In the genomic region with DNA sequence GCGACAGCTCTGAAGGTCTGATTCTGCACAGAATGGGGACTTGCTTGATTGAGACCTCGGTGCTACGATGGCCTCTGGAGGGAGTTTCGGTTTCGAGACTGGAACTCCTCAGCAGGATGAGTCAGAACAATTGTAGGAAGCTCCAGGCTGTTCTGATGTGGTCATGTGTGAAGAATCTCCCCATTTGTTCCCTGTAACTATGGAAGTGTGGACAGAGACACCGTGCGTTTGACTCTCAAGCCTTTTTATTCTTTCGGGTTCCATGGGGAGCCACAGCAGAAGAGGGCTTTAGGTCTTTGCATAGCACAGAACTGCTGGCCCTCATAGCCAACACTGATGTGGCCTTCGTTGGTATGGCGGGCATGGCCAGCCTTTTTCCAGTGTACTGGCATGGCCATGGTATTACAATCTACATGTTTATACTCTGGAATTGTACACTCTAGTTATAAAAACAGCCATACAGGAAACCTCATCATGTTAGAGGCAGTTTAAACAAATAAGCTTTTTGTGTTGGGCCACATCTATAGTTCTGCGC, we compare ENCODE assay signal across 9 mouse cellular contexts. TPM values are rescaled to one million over a fixed set of nuclear protein-coding genes. Genes with fewer than 3 reads are reported as not detected.
A peak's percentile ranks its signal among the peaks of the same experiment; 100 is the strongest.
DNase-seq lines count a peak whose midpoint lies in the region; ATAC-seq and TF ChIP-seq lines count a peak whose summit lies in the region.
"Had no signal": no experiment of that assay in that cellular context is flagged by ENCODE, and none has a peak within 500 bp of the region (broad histone marks: within the 10 kb centered on the region; RNA-seq: fewer than 3 reads in every experiment).

No protein-coding gene starts in this region.

- no peak overlapping the region for H3K4me2 ChIP-seq in heart, embryonic 11.5 days
- no peak overlapping the region for H3K4me2 ChIP-seq in forebrain, postnatal 0 days (ENCODE audit: low read depth)
- H3K4me2 ChIP-seq: hindbrain, embryonic 15.5 days had no signal

- H3K4me1 ChIP-seq in heart, embryonic 11.5 days (ENCODE audit: control insufficient read depth, insufficient read depth, low read length): peaks cover 14% of the 10 kb centered on the region
- no peaks in the 10 kb centered on the region for H3K4me1 ChIP-seq in forebrain, postnatal 0 days (ENCODE audit: insufficient read depth)

- no peak for TF ChIP-seq CTCF in forebrain, postnatal 0 days (IDR thresholded peaks at IDR 0.05; ENCODE audit: low read depth)

- H3K9ac ChIP-seq in heart, embryonic 11.5 days (ENCODE audit: low read depth, low read length): no peak overlapping the region
- H3K9ac ChIP-seq in forebrain, postnatal 0 days: no peak overlapping the region
- H3K9ac ChIP-seq: hindbrain, embryonic 15.5 days had no signal

- H3K9me3 ChIP-seq in heart, embryonic 11.5 days (replicated peaks; ENCODE audit: control insufficient read depth, low read length): no peaks in the 10 kb centered on the region
- H3K9me3 ChIP-seq in forebrain, postnatal 0 days (ENCODE audit: low read length): no peaks in the 10 kb centered on the region
- H3K9me3 ChIP-seq: hindbrain, embryonic 15.5 days had no signal

- no peak overlapping the region for H3K4me3 ChIP-seq in heart, embryonic 11.5 days (ENCODE audit: low read depth, low read length)
- no peak overlapping the region for H3K4me3 ChIP-seq in forebrain, postnatal 0 days (ENCODE audit: low read depth, low read length)
- H3K4me3 ChIP-seq: hindbrain, embryonic 15.5 days had no signal

- 65% methylated on average over 11 of the region's 11 CpGs for WGBS in heart, embryonic 11.5 days (ENCODE audit: insufficient replicate concordance)
- 86% methylated on average over 11 of the region's 11 CpGs for WGBS in forebrain, postnatal 0 days

- no peak overlapping the region for H3K27ac ChIP-seq in heart, embryonic 11.5 days (ENCODE audit: low read depth, low read length)
- H3K27ac ChIP-seq in forebrain, postnatal 0 days (ENCODE audit: low read depth, low read length): no peak overlapping the region
- H3K27ac ChIP-seq: hindbrain, embryonic 15.5 days had no signal

- H3K27me3 ChIP-seq in heart, embryonic 11.5 days (ENCODE audit: control insufficient read depth, insufficient read depth, low read length): 0 out of 2 replicates have a peak, but pooled peaks cover 2% of the 10 kb centered on the region
- no peaks in the 10 kb centered on the region for H3K27me3 ChIP-seq in forebrain, postnatal 0 days (ENCODE audit: insufficient read depth, low read length)
- H3K27me3 ChIP-seq: hindbrain, embryonic 15.5 days had no signal

- DNase-seq in gastrocnemius, postnatal 25 days: peak; percentile 33
- no peak for DNase-seq in gastrocnemius, postnatal 14 days
- peak; percentile 54 for DNase-seq in kidney, postnatal 14 days
- DNase-seq in forebrain, postnatal 0 days: no peak
- DNase-seq in embryo, embryonic 10.5 days (ENCODE audit: low spot score): no peak
- no peak for DNase-seq in layer of hippocampus, postnatal 10 days (ENCODE audit: low spot score in 2 of 2)

- intact Hi-C loops in gastrocnemius, postnatal 14 days (cut with DNase I; ENCODE audit: low total_unique reads): no loop called here

- 0 out of 2 replicates have a peak, but pooled peaks have one; percentile 14 for ATAC-seq in heart, embryonic 11.5 days (replicated peaks; ENCODE audit: insufficient number of reproducible peaks, low FRiP score, low TSS enrichment)
- peak; percentile 32 for ATAC-seq in megakaryocyte-erythroid progenitor cell, adult 5-6 weeks (replicated peaks; ENCODE audit: low FRiP score, low TSS enrichment, poor library complexity, severe bottlenecking)
- no peak for ATAC-seq in forebrain, postnatal 0 days

- no peaks in the 10 kb centered on the region for H3K36me3 ChIP-seq in heart, embryonic 11.5 days (ENCODE audit: control insufficient read depth, insufficient read depth, low read length)
- no peaks in the 10 kb centered on the region for H3K36me3 ChIP-seq in forebrain, postnatal 0 days (ENCODE audit: insufficient read depth)

RNA-seq across cellular contexts. Expression of a gene that starts 21.9 kb away (rescaled TPM):
- 10 to 100 TPM in 1 of 2 experiments, 1 to 10 TPM in 1; 8.9 to 10.6 TPM for total RNA-seq in gastrocnemius, postnatal 25 days (2021)
- 10 to 100 TPM; 17.2 to 20.3 TPM for total RNA-seq in gastrocnemius, postnatal 14 days (2021)
- 4.1 and 4.9 TPM in 2 replicates for polyA plus RNA-seq in heart, embryonic 11.5 days (2014; fragmentation: Nextera tagmentation; extraction: Ambion mirVana)
- 15.7 and 29.5 TPM in 2 replicates for total RNA-seq in megakaryocyte-erythroid progenitor cell, adult 5-6 weeks (2014; fragmentation: Nextera tagmentation)
- 17.7 and 33.4 TPM in 2 replicates for total RNA-seq in megakaryocyte-erythroid progenitor cell, adult 5-6 weeks (2017)
- total RNA-seq in forebrain, postnatal 0 days (2014; rRNA removed): 11.0 and 19.9 TPM in 2 replicates
- 1.4 and 2.2 TPM in 2 replicates for polyA plus RNA-seq in forebrain, postnatal 0 days (2015; fragmentation: Nextera tagmentation; extraction: Ambion mirVana)
- 10 to 100 TPM; 18.6 to 20.3 TPM for total RNA-seq in layer of hippocampus, postnatal 10 days (2021)

Comparison
In these comparisons a context has a peak if more than half of its experiments do, and no peak if none do; other contexts are left out.
1. DNase-seq: peak in gastrocnemius, postnatal 25 days (single experiment) and kidney, postnatal 14 days (single experiment); none in gastrocnemius, postnatal 14 days (single experiment), forebrain, postnatal 0 days (single experiment), embryo, embryonic 10.5 days (single experiment) and layer of hippocampus, postnatal 10 days (0 of 2).